Mouse (Mus musculus) heart, postnatal 14 days (tissue): ENCODE data around the gene Aqp3. TPM values are rescaled to one million over a fixed set of nuclear protein-coding genes. Genes with fewer than 3 reads are reported as not detected.
A peak's percentile ranks its signal among the peaks of the same experiment; 100 is the strongest.

Experiments used
- DNase-seq, 2 experiments: peaks; one replicate each; pipeline ENCODE4 v3.0.0; 2021 to 2022
- intact Hi-C: fragments of 180-260 bp; cut with DNase I; formaldehyde crosslinking; loops from one replicate; pipeline ENCODE4 v1.15.1; 2025
- long read RNA-seq, 2 experiments: library from polyadenylated mRNA; stranded (forward); transcript quantifications; one replicate each; pipeline ENCODE4 v2.0.0; 2021
- total RNA-seq, 2 experiments: library from RNA; stranded (reverse); gene quantifications; 2 replicates each; pipeline ENCODE4 v1.2.3; 2021

The Aqp3 gene
- under 1 TPM; 0.88 to 0.91 TPM for total RNA-seq
- long read RNA-seq, experiment 1 = 0 reads
- long read RNA-seq, experiment 2 = 0 reads

DNA sequence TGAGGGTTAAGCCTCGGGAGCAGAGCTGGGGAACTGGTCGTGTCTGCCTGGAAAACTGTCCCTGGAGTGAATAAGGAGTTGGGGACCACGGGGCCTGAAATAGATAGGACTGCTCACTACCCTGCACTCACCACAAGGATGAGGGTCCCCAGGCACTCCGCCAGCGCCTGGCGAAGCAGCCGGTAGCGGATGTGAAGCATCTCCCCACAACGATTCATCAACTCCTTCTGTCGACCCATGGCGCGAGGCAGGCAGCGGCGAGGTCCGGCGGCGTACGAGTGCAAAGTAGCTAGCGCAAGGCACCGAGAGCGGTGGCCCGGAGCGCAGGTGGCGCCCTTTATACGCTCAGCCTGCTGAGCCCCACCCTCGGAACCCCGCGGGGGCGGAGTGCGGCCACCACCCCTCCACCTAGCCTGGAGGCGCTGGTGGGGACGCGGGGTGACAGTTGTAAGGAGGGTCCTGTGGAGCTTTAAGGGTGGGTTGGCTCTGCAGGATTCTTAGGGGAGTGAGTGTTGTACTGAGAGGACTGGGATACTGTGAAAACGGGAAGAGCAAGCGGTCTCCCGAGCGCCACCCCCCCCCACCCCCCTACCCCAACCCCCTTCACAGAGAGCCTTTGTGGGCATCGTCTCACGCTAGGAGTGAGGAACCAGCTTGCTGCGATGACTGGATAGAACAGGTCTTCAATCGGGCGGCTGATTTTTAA, at the start of gene Aqp3:
Gene Aqp3, minus strand, starts transcription at position 313 of the 706 bp plus-strand sequence.
- peak; percentile 33 to 41 for DNase-seq
- intact Hi-C loops = no loop called here

DNA sequence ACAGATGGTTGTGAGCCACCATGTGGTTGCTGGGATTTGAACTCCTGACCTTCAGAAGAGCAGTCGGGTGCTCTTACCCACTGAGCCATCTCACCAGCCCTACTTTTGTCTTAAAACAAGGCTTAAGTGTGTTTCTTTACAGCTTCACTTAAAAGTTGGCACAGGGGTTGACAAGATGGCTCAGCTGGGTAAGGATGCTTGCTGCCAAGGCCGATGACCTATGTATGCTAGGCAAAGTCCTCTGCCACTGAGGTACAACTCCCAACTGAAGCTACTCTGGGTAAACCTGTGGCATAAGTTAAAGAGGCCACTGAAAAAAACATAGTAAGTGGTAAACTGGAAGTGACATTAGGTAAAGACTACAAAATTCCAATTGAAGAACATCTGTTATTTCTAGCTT, 44.6 kb upstream of the Aqp3 start:
- DNase-seq = no peak
- intact Hi-C loops = no loop called here

DNA sequence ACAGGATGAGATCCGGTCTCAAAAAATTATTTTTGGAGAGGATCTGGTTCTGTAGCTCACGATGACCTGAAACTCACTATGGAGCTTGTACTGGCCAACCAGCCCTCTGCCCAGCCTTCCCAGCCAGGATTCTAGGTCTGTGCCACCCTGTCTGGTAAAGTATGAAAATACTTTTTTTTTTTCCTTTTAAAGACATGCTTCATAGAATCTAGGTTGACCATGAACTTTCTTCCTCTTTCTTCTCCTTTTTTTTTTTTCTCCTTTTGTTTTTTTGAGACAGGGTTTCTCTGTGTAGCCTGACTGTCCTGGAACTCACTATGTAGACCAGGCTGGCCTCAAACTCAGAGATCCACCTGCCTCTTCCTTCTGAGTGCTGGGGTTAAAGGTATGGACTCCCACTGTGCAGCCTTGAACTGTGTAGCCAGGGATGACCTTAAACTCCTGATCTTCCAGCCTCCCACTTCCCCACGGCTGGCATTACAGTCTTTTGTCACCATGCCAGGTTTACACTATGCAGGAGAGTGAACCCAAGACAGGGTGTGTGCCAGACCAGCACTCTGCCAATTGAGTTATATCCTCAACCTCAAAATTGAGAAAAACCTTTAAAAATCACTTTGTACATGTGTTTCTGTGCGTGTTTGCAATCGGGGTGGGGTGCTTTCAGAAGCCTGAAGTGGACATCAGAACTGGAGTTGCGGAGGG, 42.3 kb upstream of the Aqp3 start:
- intact Hi-C loops = no loop called here
- no peak for DNase-seq

DNA sequence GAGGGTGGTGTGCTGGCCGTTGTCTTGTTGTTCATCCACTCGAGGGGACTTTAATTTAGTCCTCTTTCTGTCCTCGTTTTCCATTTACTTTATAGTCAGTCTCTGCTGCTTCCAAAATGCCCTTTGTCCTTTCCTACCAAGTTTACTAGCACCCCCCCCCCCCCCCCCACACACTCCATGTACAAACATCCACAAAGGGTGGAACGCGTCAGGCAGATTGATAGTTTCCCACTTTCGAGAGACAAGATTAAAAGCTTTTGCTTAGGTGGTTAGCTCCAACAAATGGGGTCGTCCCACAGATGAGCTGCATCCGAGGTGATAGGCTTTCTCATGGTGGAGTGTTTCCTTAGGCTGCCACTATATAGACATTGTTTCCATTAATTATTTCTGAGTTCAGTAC, 38.8 kb upstream of the Aqp3 start:
- DNase-seq = no peak
- intact Hi-C loops = no loop called here

DNA sequence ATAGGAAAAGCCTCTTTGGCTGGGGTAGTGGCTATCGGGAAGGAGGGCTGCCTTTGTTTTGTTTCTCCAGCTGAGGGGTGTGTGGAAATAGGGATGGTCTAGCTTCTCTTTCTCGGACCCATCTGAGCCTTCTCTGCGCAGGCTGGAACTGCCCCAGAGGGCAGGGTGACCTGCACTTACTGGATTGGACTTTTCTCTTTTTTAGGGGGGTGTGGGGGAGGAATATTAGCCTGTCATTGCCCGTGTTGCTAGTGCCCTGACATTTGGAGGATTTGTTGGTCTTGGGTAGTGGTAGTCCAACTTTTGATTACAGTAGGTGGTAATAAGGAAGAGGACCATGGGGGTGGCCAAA, 38.4 kb upstream of the Aqp3 start:
- peak in 1 of 2 experiments; percentile 52 for DNase-seq
- intact Hi-C loops = no loop called here

DNA sequence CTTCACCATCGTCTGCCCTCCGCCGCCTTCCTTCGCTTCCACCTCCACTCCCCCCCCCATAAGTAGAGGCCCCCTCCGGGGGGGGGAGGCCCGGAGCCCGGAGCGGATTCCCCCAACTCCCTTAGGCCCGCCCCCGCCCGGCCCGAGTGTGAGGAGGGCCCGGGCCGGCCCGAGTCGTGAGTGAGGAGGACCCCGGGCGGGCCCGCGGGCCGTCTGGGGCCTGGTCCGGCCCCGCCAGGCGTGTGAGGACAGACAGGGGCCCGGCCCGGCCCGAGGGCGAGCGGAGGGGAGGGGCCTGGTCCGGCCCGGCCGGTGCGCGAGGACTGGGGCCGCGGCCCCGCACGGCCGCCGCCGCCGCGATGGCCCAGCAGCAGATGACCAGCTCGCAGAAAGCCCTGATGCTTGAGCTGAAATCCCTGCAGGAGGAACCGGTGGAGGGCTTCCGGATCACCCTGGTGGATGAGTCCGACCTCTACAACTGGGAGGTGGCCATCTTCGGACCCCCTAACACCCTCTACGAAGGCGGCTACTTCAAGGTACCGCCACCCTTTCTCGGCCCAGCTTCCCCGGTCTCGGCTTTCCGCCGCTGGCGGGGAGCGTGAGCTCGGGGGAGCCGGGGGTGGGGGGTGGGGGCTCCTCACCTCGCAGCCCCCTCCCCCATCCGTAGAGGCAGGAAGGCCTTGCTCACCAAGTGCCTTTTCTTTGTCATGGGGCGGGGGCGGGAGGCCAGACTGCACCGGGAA, 37.9 kb upstream of the Aqp3 start, which contains the start of gene Ube2r2:
Gene Ube2r2, plus strand, starts transcription at position 33 of the 743 bp plus-strand sequence.
- peak; percentile 74 to 81 for DNase-seq
- intact Hi-C loops = no loop called here

DNA sequence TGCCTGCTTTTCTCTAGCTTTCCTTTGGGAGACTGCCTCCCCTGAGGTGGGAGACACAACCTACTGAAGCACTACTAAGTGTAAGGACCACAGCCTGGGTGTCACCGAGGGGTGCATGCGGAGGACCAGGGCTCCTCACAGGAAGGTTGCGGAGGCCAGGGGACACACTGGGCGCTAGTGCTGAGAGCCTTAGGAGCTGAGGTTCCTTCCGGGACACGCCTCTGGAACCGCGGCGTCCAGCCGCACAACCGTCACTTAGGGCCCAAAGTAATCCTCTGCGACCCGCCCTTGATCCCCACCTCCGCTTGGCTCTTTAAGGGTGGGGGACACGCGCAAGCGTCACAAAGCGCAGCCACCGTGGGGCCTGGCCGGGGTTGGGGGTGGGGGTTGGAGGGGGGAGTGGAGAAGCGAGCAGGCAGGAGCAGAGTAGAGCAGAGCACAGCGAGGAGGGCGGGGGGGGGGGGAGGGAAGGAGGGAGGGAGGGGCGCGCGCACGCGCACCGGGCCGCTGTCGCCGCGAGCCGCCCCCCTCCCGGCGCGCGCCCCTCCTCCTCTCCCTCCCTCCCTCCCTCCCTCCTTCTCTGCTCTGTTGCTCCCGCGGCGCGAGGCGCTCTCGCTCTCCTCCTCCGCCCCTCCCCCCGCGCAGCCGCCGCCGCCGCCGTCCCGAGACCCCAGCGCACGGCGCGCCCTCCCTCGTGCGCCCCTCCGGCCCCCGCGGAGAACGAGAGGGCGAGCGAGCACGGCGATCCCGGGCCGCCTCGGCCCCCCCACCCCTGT, 37.1 kb upstream of the Aqp3 start:
- intact Hi-C loops = loop anchor here (5.0 kb wide), 1 partner anchor 152 kb away; no protein-coding TSS in a partner anchor
- peak; percentile 81 to 88 for DNase-seq

DNA sequence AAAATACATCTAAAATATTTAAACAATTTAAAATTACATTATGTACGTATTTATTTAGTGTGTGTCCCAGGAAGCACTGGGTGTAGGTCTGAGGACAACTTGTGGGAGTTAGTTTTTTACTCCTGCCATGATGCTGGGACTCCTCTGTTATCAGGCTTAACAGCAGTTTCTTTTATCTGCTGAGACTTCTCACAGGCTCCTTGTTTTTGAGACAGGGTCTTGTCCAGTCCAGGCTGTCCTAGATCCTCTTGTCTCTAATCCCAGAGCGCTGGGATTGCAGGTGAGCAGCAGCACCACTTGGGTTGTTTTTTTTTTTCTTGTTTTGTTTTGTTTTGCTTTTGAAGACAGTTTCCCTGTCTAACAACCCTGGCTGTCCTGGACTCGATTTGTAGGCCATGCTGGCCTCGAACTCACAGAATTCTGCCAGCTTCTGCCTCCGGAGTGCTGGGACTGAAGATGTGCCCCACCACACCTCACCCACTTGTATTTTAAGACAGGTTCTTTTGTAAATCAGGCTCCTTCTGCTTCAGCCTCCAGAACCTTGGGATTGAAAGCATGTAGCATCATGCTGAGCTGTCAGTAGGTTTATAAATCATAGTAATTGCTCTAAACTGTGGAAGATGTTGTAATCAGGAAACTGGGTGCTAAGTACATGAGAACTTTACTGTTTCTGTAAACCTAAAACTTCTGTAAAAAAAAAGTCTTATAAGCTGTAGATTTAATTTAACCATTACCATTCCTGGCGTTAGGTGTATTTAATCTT, 35.7 kb upstream of the Aqp3 start:
- DNase-seq = no peak
- intact Hi-C loops = loop anchor here (5.0 kb wide), 1 partner anchor 154 kb away; no protein-coding TSS in a partner anchor

DNA sequence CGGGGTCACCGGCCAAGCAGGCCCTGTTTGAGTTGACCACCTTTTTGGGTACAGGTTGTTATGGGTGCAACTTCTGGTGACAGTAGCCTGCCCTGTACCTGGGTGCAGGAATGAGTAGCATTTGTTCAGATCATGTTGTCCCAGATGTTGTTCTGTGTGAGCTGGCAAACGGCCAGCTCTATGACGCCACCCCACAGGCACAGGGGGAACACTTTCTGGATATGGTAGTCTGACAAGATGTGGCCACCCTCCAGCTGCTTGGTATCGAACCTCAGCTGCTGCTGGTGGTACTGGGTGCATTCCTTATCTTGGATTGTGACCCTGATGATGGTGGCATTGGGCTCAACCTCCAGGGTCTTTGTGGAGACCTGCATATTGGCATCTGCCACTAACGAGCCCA, 34.5 kb upstream of the Aqp3 start:
- no peak for DNase-seq
- intact Hi-C loops = loop anchor here (5.0 kb wide), 1 partner anchor 155 kb away; no protein-coding TSS in a partner anchor

DNA sequence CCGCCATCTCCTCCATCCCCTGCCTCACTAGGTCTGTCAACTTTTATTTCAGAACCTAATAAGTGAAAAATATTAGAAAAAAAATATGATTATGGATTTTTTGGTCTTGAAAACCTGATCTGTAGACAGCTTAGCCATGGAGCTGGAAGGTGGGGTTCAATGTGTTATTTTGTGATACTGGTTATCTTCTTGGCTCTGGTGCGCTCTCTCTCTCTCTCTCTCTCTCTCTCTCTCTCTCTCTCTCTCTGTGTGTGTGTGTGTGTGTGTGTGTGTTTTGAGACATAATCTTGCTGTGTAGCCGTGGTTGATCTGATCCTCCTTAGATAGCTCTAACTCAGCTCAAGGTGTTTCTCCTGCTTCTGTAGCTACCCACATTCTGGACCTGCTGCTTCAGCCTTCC, 31.9 kb upstream of the Aqp3 start:
- intact Hi-C loops = loop anchor here (1.0 to 5.0 kb wide), 4 partner anchors 36 to 157 kb away; partner anchors contain the start of gene Ubap2
- no peak for DNase-seq

DNA sequence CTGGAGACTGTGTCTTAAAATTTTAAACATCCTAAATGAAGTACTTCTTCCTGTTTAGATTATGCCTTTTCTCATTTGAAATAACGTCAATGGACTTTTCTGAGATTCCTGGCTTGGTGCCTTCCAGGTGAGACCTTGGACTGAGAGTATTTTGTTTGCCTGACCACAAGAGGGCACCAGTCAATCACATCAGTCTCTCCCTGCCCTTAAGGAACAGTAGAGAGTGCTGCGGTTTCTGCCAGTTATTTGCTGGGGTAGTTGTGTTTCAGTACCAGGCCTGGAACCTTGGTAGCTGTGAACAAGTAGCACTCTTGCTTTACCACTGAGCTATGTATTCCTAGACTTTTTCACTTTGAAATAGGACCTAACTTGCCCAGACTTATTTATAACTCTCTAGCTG, 31.4 kb upstream of the Aqp3 start:
- intact Hi-C loops = loop anchor here (1.0 to 5.0 kb wide), 3 partner anchors 37 to 148 kb away; partner anchors contain the start of gene Ubap2
- peak; percentile 69 to 78 for DNase-seq

DNA sequence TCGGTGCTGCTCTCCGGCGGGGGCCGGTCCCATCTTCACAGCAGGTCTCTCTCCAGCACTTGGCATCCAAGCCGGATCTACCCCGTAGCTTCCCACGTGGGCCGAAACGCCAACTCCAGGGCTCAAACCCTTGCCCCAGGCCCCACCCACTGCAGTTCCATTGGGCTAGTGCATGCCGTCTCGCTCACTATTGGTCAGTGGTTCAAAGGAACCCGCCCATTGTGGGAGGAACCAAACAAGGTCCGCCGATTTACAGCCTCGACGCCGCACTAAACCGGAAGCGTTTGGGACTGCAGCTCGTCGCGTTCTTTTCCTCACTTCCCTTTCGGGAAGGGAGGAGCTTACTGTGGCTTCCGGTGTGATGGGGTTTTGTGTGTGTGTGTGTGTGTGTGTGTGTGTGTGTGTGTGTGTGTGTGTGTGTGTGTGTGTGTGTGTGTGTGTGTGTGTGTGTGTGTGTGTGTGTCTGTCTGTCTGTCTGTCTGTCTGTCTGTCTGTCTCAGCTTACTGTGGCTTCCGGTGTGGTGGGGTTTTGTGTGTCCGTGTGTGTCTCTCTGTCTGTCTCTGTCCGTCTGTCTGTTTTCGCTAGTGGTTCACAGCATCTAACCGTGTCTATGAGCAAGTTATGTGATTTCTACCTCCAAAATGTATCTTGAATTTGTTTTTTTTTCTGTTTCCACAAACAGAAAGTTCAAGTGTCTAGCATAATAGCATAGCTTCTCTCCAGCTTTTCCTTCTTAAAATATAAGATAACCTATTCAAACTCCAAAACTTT, 26.4 kb upstream of the Aqp3 start, which contains the start of gene Nol6:
Gene Nol6, minus strand, starts transcription at position 276 of the 772 bp plus-strand sequence.
- peak; percentile 93 to 95 for DNase-seq
- intact Hi-C loops = no loop called here

DNA sequence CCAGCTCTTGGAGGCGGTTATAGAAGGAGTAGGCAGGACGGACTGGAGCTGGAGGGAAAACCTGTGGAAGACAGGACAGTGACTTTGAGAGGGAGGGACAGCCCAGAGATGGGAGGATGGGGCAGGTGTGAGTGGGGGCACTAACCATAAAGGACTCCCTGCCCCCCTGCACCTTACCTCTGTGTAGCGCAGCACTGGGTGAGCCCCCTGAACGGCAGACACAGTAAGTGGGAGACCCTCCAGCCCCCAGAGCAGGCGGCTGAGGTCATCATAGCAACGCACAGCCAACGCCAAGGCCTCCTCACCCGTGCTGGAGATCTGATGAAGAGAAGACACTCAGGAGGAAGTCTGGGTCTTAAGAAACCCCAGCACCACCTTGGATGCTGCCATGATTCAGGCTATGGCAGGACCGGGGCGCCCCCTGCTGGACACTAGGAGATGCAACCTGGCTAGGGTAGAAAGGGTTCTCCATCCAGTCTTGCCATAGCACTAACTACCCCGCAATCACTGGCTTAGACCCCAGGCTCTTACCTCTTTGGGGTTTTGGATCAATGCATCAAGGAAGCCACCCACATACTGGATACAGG, 20.8 kb upstream of the Aqp3 start:
- intact Hi-C loops = loop anchor here (1.0 to 10.0 kb wide), 2 partner anchors 68 to 344 kb away; no protein-coding TSS in a partner anchor

DNA sequence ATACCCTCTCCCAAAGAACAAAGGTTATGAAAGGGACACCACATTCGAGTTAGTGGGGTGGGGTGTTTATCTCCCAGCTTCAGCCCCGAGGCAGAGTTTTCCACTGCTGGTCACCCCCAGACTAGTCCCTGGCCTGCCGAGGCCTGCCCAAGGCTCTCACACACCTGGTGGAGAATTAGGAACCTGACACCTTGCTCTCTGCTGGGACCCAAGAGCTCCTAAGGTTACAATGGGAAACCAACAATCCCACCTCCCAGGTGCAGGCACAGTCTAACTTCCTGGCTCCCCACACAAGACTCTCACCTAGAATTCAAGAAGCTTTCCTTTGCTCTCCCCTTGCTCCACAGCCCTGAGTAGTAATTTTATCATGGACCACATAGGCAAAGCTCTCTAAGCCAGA, 18.8 kb upstream of the Aqp3 start:
- no peak for DNase-seq
- intact Hi-C loops = loop anchor here (10.0 kb wide), 1 partner anchor 342 kb away; no protein-coding TSS in a partner anchor

More for the DNA sequence above, 20.8 kb upstream of the Aqp3 start:
- peak; percentile 74 to 76 for DNase-seq

DNA sequence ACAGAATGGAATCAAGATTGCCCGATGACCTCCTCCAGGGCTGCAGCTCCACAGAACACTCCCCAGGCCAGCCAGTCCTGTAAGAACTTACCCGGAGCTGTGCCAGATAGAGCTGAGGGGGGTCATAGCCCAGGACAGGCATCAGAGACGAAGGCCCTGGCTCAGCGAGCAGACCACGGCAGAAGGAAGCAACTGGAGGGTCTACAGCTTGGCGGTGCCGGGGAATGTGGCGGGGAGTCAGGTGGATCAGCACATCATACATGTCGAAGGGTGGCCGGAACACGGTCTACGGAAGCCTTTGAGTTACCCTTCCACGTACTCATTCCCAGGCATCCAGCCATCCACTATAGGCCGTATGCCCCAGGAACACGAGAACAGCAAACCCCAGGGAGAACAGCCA, 17.8 kb upstream of the Aqp3 start:
- no peak for DNase-seq
- intact Hi-C loops = loop anchor here (10.0 kb wide), 1 partner anchor 341 kb away; no protein-coding TSS in a partner anchor

DNA sequence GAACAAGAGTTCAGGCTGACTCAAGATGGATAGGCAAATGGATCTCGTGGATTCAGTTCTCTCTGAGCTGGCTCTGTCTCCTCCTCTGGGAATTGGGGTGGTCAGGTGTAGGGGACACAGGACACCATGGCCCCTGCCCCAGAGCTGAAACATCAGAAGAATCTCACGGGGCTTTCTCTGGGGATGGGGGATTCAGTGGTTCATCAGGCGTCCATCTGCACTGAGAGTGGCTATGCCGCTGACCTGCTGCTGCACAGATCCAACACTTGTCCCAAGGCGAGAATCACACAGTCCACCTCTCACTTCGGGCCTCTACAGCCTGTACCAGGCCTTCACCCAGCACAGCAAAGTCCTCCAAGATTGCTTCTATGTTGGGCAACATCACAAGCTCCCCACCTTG, 17.1 kb upstream of the Aqp3 start:
- intact Hi-C loops = loop anchor here (10.0 kb wide), 1 partner anchor 340 kb away; no protein-coding TSS in a partner anchor
- DNase-seq = no peak

DNA sequence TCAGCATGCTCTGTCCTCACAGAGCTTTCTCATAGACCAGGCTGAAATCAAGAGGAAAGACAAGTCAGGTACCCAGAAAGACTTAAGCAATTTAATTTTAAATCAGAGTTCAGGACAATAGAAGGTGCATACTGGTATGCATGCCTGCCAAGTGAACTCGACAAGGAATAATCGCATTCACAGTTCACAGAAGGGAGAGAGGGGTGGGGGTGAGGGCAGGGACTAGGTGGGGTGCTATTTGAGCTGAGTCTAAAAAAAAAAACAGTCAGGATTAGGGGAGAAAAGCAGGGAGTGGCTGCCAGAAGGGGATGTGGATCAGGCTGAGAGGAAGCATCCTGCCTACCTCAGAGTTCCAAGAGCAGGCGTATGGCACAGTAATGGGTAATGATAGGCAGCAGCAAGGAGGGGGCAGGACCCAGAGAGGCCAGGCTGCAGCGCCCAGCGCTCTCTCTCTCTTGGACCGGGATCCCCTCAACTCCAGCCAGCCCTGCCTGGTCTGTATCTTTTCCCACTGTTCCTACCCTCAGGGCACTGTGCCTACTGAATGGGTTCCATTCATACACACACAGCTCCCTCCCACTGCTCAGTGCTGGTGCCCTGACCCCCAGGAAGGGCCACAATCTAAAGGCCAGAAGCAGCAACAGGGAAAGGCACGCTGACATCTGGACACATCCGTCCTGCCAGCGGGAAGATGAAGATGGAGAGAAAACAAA, 16.5 kb upstream of the Aqp3 start:
- DNase-seq = no peak
- intact Hi-C loops = loop anchor here (10.0 kb wide), 1 partner anchor 340 kb away; no protein-coding TSS in a partner anchor
